Mouse (Mus musculus) heart, postnatal 0 days (tissue): ENCODE measurements around the gene As3mt. TPM values are rescaled to one million over a fixed set of nuclear protein-coding genes. Genes with fewer than 3 reads are reported as not detected.

Source experiments
- ATAC-seq: fragments of 200-750 bp; cut with Nextera tagmentation; 2 replicates; pipeline ENCODE4 v1.8.0; 2017; ENCODE audit warnings: low read depth, moderate number of reproducible peaks, moderate library complexity; ENCODE audit not compliant: insufficient read depth
- DNase-seq: peaks from one replicate; pipeline ENCODE4 v3.0.0-alpha.2; 2016; ENCODE audit warnings: low spot score
- H3K27ac ChIP-seq: fragments of 300-500 bp; sonication (generic); 2 replicates; pipeline ENCODE4 v1.5.1; 2014; ENCODE audit warnings: low read depth, mild to moderate bottlenecking
- H3K27me3 ChIP-seq: fragments of 300-500 bp; sonication (generic); 2 replicates; pipeline ENCODE4 v1.6.1; 2014; ENCODE audit warnings: low read length, mixed read lengths; ENCODE audit not compliant: control insufficient read depth, insufficient read depth
- H3K36me3 ChIP-seq: fragments of 300-500 bp; sonication (generic); replicated peaks from 2 replicates; pipeline ENCODE4 v1.6.1; 2014; ENCODE audit warnings: low read length, mixed read lengths; ENCODE audit not compliant: control insufficient read depth, insufficient read depth
- H3K4me1 ChIP-seq: fragments of 300-500 bp; sonication (generic); 2 replicates; pipeline ENCODE4 v1.6.1; 2014; ENCODE audit warnings: antibody characterized with exemption; ENCODE audit not compliant: control insufficient read depth, insufficient read depth
- H3K4me2 ChIP-seq: fragments of 300-500 bp; sonication (generic); 2 replicates; pipeline ENCODE4 v1.6.1; 2014; ENCODE audit warnings: low read depth, mild to moderate bottlenecking, low read length, moderate library complexity
- H3K4me3 ChIP-seq: fragments of 300-500 bp; sonication (generic); 2 replicates; pipeline ENCODE4 v1.5.1; 2014; ENCODE audit warnings: low read depth, low read length
- H3K9ac ChIP-seq: fragments of 300-500 bp; sonication (generic); replicated peaks from 2 replicates; pipeline ENCODE4 v1.6.1; 2014; ENCODE audit warnings: low read depth, low read length, mixed read lengths
- H3K9me3 ChIP-seq: fragments of 300-500 bp; sonication (generic); replicated peaks from 2 replicates; pipeline ENCODE4 v1.6.1; 2016; ENCODE audit warnings: low read length; ENCODE audit not compliant: control insufficient read depth
- CTCF ChIP-seq: IDR thresholded peaks from 2 replicates; pipeline ENCODE4 v1.5.1; 2016; ENCODE audit warnings: antibody characterized with exemption, control low read depth, low read depth
- EP300 ChIP-seq: IDR thresholded peaks from 2 replicates; pipeline ENCODE4 v1.6.1; 2016; ENCODE audit warnings: antibody characterized with exemption, low read depth
- WGBS: fragments of 180-500 bp; shearing (Covaris S2); extraction: QIAGEN DNeasy Blood & Tissue Kit; methylation state at CpG from one replicate; pipeline ENCODE4 v1.1.7; 2014; 5-methylcytosine and 5-hydroxymethylcytosine counted together
- polyA plus RNA-seq: library from polyadenylated mRNA; unstranded; fragments of >200 nt; fragmentation: Nextera tagmentation; extraction: Ambion mirVana; gene quantifications from 2 replicates; pipeline ENCODE4 v1.2.1, GENCODE M21; 2015
- total RNA-seq: library from RNA; depleted of rRNA; stranded (reverse); fragments of >200 nt; gene quantifications from 2 replicates; pipeline ENCODE4 v1.2.3, GENCODE M21; 2014; ENCODE audit warnings: low replicate concordance; rRNA removed

The As3mt gene
- total RNA-seq, result 24.1 and 33.7 TPM in 2 replicates
- polyA plus RNA-seq, result 54.4 and 61.7 TPM in 2 replicates

DNA sequence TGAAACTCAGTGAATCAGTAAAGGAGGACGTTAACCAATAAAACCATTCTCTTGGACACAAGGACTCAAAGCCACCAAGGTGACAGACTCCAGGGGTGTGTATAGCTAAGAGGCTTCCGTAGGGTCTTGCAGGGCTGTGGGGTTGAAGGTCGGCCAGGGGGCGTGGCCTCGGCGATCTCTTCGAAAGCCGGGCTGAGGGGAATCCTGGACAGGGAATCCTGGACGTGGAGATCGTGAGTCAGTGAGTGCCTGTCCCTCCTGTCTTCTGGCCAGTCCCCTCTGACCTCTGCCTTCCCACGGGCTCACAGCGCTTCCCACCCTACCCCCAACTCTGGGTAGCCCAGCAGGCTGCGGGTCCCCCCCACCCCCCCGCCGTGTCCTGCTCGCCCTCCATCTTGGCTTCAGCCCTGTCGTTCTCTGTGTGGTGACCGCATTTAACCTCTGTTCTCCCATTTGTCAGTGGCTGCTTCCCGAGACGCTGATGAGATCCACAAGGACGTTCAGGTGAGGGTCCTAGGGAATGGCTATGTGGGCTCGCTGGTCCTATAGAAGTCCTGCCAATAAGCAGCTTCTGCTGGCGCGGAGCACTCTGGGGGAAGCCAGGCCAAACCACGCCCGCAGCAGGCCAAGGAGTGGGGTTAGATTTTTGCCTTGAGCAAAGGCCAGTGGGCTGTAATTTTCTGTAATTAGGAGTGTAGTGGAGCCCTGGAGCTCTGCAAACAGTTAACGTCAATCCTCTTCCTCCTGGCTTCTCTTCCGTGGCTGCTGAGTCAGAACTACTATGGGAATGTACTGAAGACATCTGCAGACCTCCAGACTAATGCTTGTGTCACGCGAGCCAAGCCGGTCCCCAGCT is at the start of gene As3mt:
Gene As3mt, plus strand, starts transcription at position 163 of the 856 bp plus-strand sequence.
- DNase-seq (peak; percentile 69), ATAC-seq (peak; percentile 88)
- Histone ChIP-seq H3K4me3 (peak within 1 kb of the TSS; percentile 62), H3K27me3 (no peaks in the 10 kb centered on the region), H3K4me2 (peak within 1 kb of the TSS; percentile 91), H3K9me3 (no peaks in the 10 kb centered on the region), H3K4me1 (peaks cover 18% of the 10 kb centered on the region), H3K9ac (peak within 1 kb of the TSS; percentile 57), H3K27ac (peak within 1 kb of the TSS; percentile 66), H3K36me3 (peaks cover 18% of the 10 kb centered on the region)
- TF ChIP-seq CTCF, result no peak
- WGBS, result 7% methylated on average over 31 of the region's 31 CpGs

DNA sequence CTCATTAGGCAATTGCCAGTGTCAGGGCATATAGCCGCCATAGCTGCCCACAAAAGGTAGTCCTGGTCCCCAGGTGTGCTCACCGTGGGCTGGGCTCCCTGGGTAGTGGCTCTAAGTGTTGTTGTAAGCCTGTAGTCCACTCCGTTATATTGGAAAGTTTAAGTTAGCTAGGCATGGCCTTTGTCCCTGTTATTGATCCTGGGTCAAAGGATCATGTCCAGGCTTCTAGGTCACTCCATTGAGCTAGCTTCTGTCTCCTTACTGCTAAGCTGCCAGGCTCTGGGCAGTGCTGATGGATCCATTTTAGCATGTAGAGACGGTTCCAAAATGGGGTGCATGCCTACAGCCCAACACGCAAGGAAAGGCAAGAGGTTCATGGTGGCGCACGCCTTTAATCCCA is 48.9 kb upstream of the As3mt start:
- no peak for TF ChIP-seq CTCF
- no peak for TF ChIP-seq EP300
- Histone ChIP-seq H3K27ac (no peak overlapping the region), H3K4me2 (no peak overlapping the region), H3K9me3 (no peaks in the 10 kb centered on the region), H3K9ac (no peak overlapping the region), H3K27me3 (no peaks in the 10 kb centered on the region), H3K36me3 (peaks cover 38% of the 10 kb centered on the region), H3K4me3 (no peak overlapping the region), H3K4me1 (no peaks in the 10 kb centered on the region)
- WGBS, result 99% methylated on average over 7 of the region's 7 CpGs
- DNase-seq (no peak), ATAC-seq (no peak)

DNA sequence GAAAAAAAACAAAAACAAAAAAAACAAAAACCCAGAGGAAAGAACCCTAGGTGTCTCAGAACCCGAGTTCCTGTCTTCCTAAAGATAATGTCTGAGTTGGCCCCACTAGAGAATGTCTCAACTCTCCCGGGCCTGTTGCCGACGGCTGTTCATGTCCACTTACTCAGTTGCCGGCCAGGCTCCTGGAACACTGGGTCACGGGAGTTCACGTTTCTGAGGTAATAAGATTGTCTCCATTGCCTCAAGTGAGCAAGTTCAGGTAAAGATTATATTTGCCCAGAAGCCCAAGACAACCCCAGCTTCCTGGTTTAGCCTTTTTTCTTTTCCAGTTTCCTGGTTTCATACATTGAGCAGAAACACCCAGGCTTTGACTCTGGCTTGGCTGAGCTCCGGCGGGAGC is 48.4 kb upstream of the As3mt start:
- Histone ChIP-seq H3K4me2 (no peak overlapping the region), H3K27me3 (no peaks in the 10 kb centered on the region), H3K9me3 (no peaks in the 10 kb centered on the region), H3K27ac (no peak overlapping the region), H3K4me3 (no peak overlapping the region), H3K4me1 (no peaks in the 10 kb centered on the region), H3K9ac (no peak overlapping the region), H3K36me3 (peaks cover 33% of the 10 kb centered on the region)
- DNase-seq (no peak), ATAC-seq (no peak)
- whole genome bisulfite sequencing, result 41% methylated on average over 9 of the region's 9 CpGs
- TF ChIP-seq CTCF (no peak), EP300 (no peak)

DNA sequence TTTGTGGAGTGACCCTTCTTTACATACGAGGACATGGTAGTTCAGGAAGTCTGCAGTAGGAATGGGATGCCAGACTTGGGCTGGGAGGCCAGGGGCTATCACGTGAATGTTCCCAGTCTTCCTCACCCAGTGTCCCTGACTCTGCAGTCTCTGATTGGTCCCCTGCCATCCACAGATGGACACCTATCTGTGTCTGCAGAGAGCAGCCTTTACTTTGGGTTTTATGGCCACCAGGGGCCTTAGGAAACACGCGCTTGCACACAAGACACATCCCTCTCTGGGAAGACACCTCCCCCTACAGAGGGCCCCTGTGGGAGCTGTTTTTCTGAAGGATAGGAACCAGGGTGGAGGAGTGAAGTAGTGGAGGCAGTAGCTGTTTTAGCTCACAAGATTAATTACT is 45.7 kb upstream of the As3mt start:
- Histone ChIP-seq H3K36me3 (peaks cover 6% of the 10 kb centered on the region), H3K9ac (no peak overlapping the region), H3K9me3 (no peaks in the 10 kb centered on the region), H3K4me3 (no peak overlapping the region), H3K27ac (no peak overlapping the region), H3K27me3 (no peaks in the 10 kb centered on the region), H3K4me1 (peaks cover 4% of the 10 kb centered on the region; the same call in 1 of the 2 replicates), H3K4me2 (no peak overlapping the region)
- WGBS, result 49% methylated on average over 4 of the region's 4 CpGs
- ATAC-seq (no peak), DNase-seq (no peak)
- no peak for TF ChIP-seq CTCF
- TF ChIP-seq EP300, result no peak

DNA sequence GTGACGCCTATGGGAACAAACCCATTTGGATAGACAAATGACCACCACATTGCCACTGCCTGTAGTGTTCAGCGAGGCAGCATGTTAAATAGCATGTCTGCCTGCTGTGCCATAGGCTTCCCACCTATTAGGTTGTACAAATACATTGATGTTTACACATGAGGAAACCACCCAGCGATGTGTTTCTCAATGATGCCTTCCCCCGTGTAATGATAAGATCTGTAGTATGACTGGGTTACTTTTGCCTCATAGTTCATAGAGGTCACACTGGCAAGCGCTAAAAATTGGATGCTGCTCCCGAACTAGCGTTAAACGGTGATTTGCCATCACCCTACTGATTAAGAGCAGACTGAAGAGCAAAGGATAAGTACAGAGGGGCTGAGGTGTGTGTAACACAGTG is 45.0 kb upstream of the As3mt start:
- Histone ChIP-seq H3K4me1 (peaks cover 4% of the 10 kb centered on the region; the same call in 1 of the 2 replicates), H3K4me3 (no peak overlapping the region), H3K27me3 (no peaks in the 10 kb centered on the region), H3K9me3 (no peaks in the 10 kb centered on the region), H3K27ac (no peak overlapping the region), H3K36me3 (no peaks in the 10 kb centered on the region), H3K4me2 (no peak overlapping the region), H3K9ac (no peak overlapping the region)
- no peak for DNase-seq
- WGBS, result 66% methylated on average over 8 of the region's 8 CpGs
- TF ChIP-seq CTCF (no peak), EP300 (no peak)
- ATAC-seq, result no peak

DNA sequence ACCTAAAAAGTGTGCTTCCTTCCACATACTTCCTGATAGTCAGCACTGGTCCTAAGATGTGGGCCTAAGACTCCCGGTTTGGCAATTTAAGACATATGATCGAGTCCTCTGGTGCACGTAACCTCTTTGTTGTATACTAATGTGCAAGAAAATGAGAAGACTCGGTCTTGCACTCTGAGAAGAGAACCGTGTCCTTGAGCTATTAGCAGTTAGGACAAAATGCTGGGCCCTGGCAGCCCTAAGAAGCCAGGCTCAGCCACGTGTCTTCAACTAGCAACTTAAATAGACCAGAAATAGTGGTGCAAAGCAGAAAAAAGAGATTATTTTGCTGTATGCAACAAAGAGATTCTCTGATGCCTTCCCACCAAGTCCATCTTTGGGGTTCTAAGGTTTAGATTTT is 44.5 kb upstream of the As3mt start:
- no peaks in the 10 kb centered on the region for H3K36me3 ChIP-seq
- H3K27ac ChIP-seq, result no peak overlapping the region
- DNase-seq (no peak), ATAC-seq (no peak)
- TF ChIP-seq EP300 (no peak), CTCF (no peak)
- no peaks in the 10 kb centered on the region for H3K27me3 ChIP-seq
- no peaks in the 10 kb centered on the region for H3K9me3 ChIP-seq
- H3K4me3 ChIP-seq, result no peak overlapping the region
- 76% methylated on average over 6 of the region's 6 CpGs for WGBS
- H3K4me2 ChIP-seq, result no peak overlapping the region
- peaks cover 4% of the 10 kb centered on the region; the same call in 1 of the 2 replicates for H3K4me1 ChIP-seq
- no peak overlapping the region for H3K9ac ChIP-seq
